Mouse (Mus musculus): ENCODE measurements around the gene Deaf1. TPM values are rescaled to one million over a fixed set of nuclear protein-coding genes. Genes with fewer than 3 reads are reported as not detected.

Gene Deaf1
- polyA plus RNA-seq, 1 experiment from 2014 or later: 82.0 TPM

GRCm38 (mm10) chr7:141361510-141361909, 34.0 kb upstream of the Deaf1 start:
- peak; percentile 56; the same call in 1 of the 2 replicates for ATAC-seq (ENCODE audit: insufficient number of reproducible peaks, low FRiP score, low TSS enrichment, low read depth)
- H3K4me2 ChIP-seq (replicated peaks): no peak overlapping the region
- peaks cover 25% of the 10 kb centered on the region for H3K27me3 ChIP-seq
- H3K4me1 ChIP-seq: 0 out of 2 replicates have a peak, but pooled peaks cover 8% of the 10 kb centered on the region
- no peaks in the 10 kb centered on the region for H3K36me3 ChIP-seq
- H3K9me3 ChIP-seq (replicated peaks): no peaks in the 10 kb centered on the region
- 15% methylated on average over 24 of the region's 24 CpGs for WGBS
- H3K27ac ChIP-seq (replicated peaks): no peak overlapping the region
- no peak overlapping the region for H3K4me3 ChIP-seq (replicated peaks)
- H3K9ac ChIP-seq: no peak overlapping the region

- Histone ChIP-seq H3K4me2 (replicated peaks) (no peak overlapping the region), H3K4me1 (0 out of 2 replicates have a peak, but pooled peaks cover 8% of the 10 kb centered on the region), H3K27me3 (peaks cover 19% of the 10 kb centered on the region), H3K9me3 (replicated peaks) (no peaks in the 10 kb centered on the region), H3K4me3 (replicated peaks) (no peak overlapping the region), H3K36me3 (no peaks in the 10 kb centered on the region), H3K27ac (replicated peaks) (no peak overlapping the region), H3K9ac (no peak overlapping the region)
- 69% methylated on average over 14 of the region's 14 CpGs for WGBS
- no peak for ATAC-seq (ENCODE audit: insufficient number of reproducible peaks, low FRiP score, low TSS enrichment, low read depth)
Measured at GRCm38 (mm10) chr7:141356971-141357370, 29.5 kb upstream of the Deaf1 start.

- no peaks in the 10 kb centered on the region for H3K9me3 ChIP-seq (replicated peaks)
- H3K9ac ChIP-seq: no peak overlapping the region
- no peaks in the 10 kb centered on the region for H3K36me3 ChIP-seq
- no peaks in the 10 kb centered on the region for H3K4me1 ChIP-seq
- peaks cover 7% of the 10 kb centered on the region for H3K27me3 ChIP-seq
- H3K27ac ChIP-seq (replicated peaks): no peak overlapping the region
- no peak for ATAC-seq (ENCODE audit: insufficient number of reproducible peaks, low FRiP score, low TSS enrichment, low read depth)
- H3K4me3 ChIP-seq (replicated peaks): no peak overlapping the region
- no peak overlapping the region for H3K4me2 ChIP-seq (replicated peaks)
- 51% methylated on average over 12 of the region's 12 CpGs for WGBS
Measured at GRCm38 (mm10) chr7:141355626-141356326, 28.3 kb upstream of the Deaf1 start.

GRCm38 (mm10) chr7:141355051-141355450, 27.6 kb upstream of the Deaf1 start:
- Histone ChIP-seq H3K27me3 (no peaks in the 10 kb centered on the region), H3K36me3 (no peaks in the 10 kb centered on the region), H3K4me1 (no peaks in the 10 kb centered on the region), H3K27ac (replicated peaks) (no peak overlapping the region), H3K9ac (no peak overlapping the region), H3K9me3 (replicated peaks) (no peaks in the 10 kb centered on the region), H3K4me3 (replicated peaks) (no peak overlapping the region), H3K4me2 (replicated peaks) (no peak overlapping the region)
- 78% methylated on average over 8 of the region's 8 CpGs for WGBS
- ATAC-seq (ENCODE audit: insufficient number of reproducible peaks, low FRiP score, low TSS enrichment, low read depth): peak; percentile 53; the same call in 1 of the 2 replicates

GRCm38 (mm10) chr7:141351061-141351460, 23.6 kb upstream of the Deaf1 start:
- H3K27me3 ChIP-seq: no peaks in the 10 kb centered on the region
- no peak overlapping the region for H3K9ac ChIP-seq
- no peaks in the 10 kb centered on the region for H3K36me3 ChIP-seq
- WGBS: 76% methylated on average over 6 of the region's 6 CpGs
- H3K9me3 ChIP-seq (replicated peaks): no peaks in the 10 kb centered on the region
- no peak for ATAC-seq (ENCODE audit: insufficient number of reproducible peaks, low FRiP score, low TSS enrichment, low read depth)
- no peak overlapping the region for H3K4me2 ChIP-seq (replicated peaks)
- no peak overlapping the region for H3K4me3 ChIP-seq (replicated peaks)
- no peak overlapping the region for H3K27ac ChIP-seq (replicated peaks)
- no peaks in the 10 kb centered on the region for H3K4me1 ChIP-seq

- WGBS: 78% methylated on average over 5 of the region's 5 CpGs
Measured at GRCm38 (mm10) chr7:141344787-141345186, 17.3 kb upstream of the Deaf1 start.

GRCm38 (mm10) chr7:141343696-141344095, 16.2 kb upstream of the Deaf1 start:
- Histone ChIP-seq H3K4me3 (replicated peaks) (no peak overlapping the region), H3K4me2 (replicated peaks) (no peak overlapping the region), H3K9ac (no peak overlapping the region), H3K27me3 (no peaks in the 10 kb centered on the region), H3K9me3 (replicated peaks) (no peaks in the 10 kb centered on the region), H3K27ac (replicated peaks) (no peak overlapping the region), H3K36me3 (no peaks in the 10 kb centered on the region), H3K4me1 (peaks cover 9% of the 10 kb centered on the region)
- ATAC-seq (ENCODE audit: insufficient number of reproducible peaks, low FRiP score, low TSS enrichment, low read depth): no peak
- 60% methylated on average over 7 of the region's 7 CpGs for WGBS

More at GRCm38 (mm10) chr7:141344787-141345186, 17.3 kb upstream of the Deaf1 start:
- H3K4me1 ChIP-seq: 0 out of 2 replicates have a peak, but pooled peaks cover 6% of the 10 kb centered on the region
- no peak overlapping the region for H3K9ac ChIP-seq
- H3K36me3 ChIP-seq: no peaks in the 10 kb centered on the region
- H3K27me3 ChIP-seq: no peaks in the 10 kb centered on the region
- H3K27ac ChIP-seq (replicated peaks): no peak overlapping the region
- no peak overlapping the region for H3K4me3 ChIP-seq (replicated peaks)
- no peak for ATAC-seq (ENCODE audit: insufficient number of reproducible peaks, low FRiP score, low TSS enrichment, low read depth)
- H3K4me2 ChIP-seq (replicated peaks): no peak overlapping the region
- no peaks in the 10 kb centered on the region for H3K9me3 ChIP-seq (replicated peaks)

- H3K4me2 ChIP-seq (replicated peaks): no peak overlapping the region
- no peak overlapping the region for H3K9ac ChIP-seq
- H3K4me3 ChIP-seq (replicated peaks): no peak overlapping the region
- H3K27ac ChIP-seq (replicated peaks): no peak overlapping the region
- H3K36me3 ChIP-seq: no peaks in the 10 kb centered on the region
- H3K4me1 ChIP-seq: peaks cover 14% of the 10 kb centered on the region
- 52% methylated on average over 2 of the region's 2 CpGs for WGBS
- no peaks in the 10 kb centered on the region for H3K9me3 ChIP-seq (replicated peaks)
- no peak for ATAC-seq (ENCODE audit: insufficient number of reproducible peaks, low FRiP score, low TSS enrichment, low read depth)
- no peaks in the 10 kb centered on the region for H3K27me3 ChIP-seq
Measured at GRCm38 (mm10) chr7:141343230-141343629, 15.7 kb upstream of the Deaf1 start.

GRCm38 (mm10) chr7:141341689-141342226, 14.3 kb upstream of the Deaf1 start:
- H3K4me3 ChIP-seq (replicated peaks): no peak overlapping the region
- peaks cover 18% of the 10 kb centered on the region for H3K4me1 ChIP-seq
- no peaks in the 10 kb centered on the region for H3K9me3 ChIP-seq (replicated peaks)
- H3K27ac ChIP-seq (replicated peaks): no peak overlapping the region
- WGBS: 74% methylated on average over 10 of the region's 10 CpGs
- no peak overlapping the region for H3K9ac ChIP-seq
- no peaks in the 10 kb centered on the region for H3K36me3 ChIP-seq
- H3K27me3 ChIP-seq: no peaks in the 10 kb centered on the region
- ATAC-seq (ENCODE audit: insufficient number of reproducible peaks, low FRiP score, low TSS enrichment, low read depth): no peak
- H3K4me2 ChIP-seq (replicated peaks): no peak overlapping the region

GRCm38 (mm10) chr7:141340476-141340875, 13.0 kb upstream of the Deaf1 start:
- Histone ChIP-seq H3K4me1 (peaks cover 18% of the 10 kb centered on the region), H3K4me3 (replicated peaks) (no peak overlapping the region), H3K9me3 (replicated peaks) (no peaks in the 10 kb centered on the region), H3K27me3 (no peaks in the 10 kb centered on the region), H3K9ac (no peak overlapping the region), H3K36me3 (peaks cover 4% of the 10 kb centered on the region; the same call in 1 of the 2 replicates), H3K27ac (replicated peaks) (no peak overlapping the region), H3K4me2 (replicated peaks) (peak overlapping the region; percentile 56; the same call in 1 of the 2 replicates)
- ATAC-seq (ENCODE audit: insufficient number of reproducible peaks, low FRiP score, low TSS enrichment, low read depth): no peak
- WGBS: 74% methylated on average over 6 of the region's 6 CpGs

- Histone ChIP-seq H3K9me3 (replicated peaks) (no peaks in the 10 kb centered on the region), H3K4me1 (peaks cover 18% of the 10 kb centered on the region), H3K4me2 (replicated peaks) (peak overlapping the region; percentile 56), H3K36me3 (peaks cover 4% of the 10 kb centered on the region; the same call in 1 of the 2 replicates), H3K4me3 (replicated peaks) (no peak overlapping the region), H3K27me3 (no peaks in the 10 kb centered on the region), H3K9ac (no peak overlapping the region), H3K27ac (replicated peaks) (no peak overlapping the region)
- 62% methylated on average over 7 of the region's 7 CpGs for WGBS
- no peak for ATAC-seq (ENCODE audit: insufficient number of reproducible peaks, low FRiP score, low TSS enrichment, low read depth)
Measured at GRCm38 (mm10) chr7:141340023-141340422, 12.5 kb upstream of the Deaf1 start.

All from embryonic facial prominence, embryonic 15.5 days (tissue).